Mouse (Mus musculus) E14TG2a.4 (cell line): ENCODE results near the gene Ak3.

Experiments used
- CTCF ChIP-seq: conservative IDR thresholded peaks from 2 replicates; pipeline ENCODE4 v1.5.1; 2014; ENCODE audit warnings: low read length
- NANOG ChIP-seq: IDR thresholded peaks from 2 replicates; pipeline ENCODE4 v1.6.1; 2014; ENCODE audit warnings: borderline replicate concordance, low read length, mixed read lengths
- POU5F1 ChIP-seq: IDR thresholded peaks from 2 replicates; pipeline ENCODE4 v1.6.1; 2014; ENCODE audit warnings: low read length, borderline replicate concordance

GRCm38 (mm10) chr19:29016786-29017185, 31.0 kb downstream of the Ak3 start:
- no peak for TF ChIP-seq CTCF
- no peak for TF ChIP-seq NANOG
- no peak for TF ChIP-seq POU5F1
